Mouse (Mus musculus) ES-Bruce4 (cell line): Measurements from ENCODE around the gene Slc37a1.

ENCODE experiments used
- CTCF ChIP-seq: IDR thresholded peaks from one replicate; pipeline ENCODE4 v1.8.1; 2011; ENCODE audit warnings: low read depth, low read length
- POLR2A ChIP-seq: IDR thresholded peaks from one replicate; pipeline ENCODE4 v1.8.1; 2011; ENCODE audit warnings: low read length; ENCODE audit not compliant: insufficient read depth

GRCm38 (mm10) chr17:31297521-31297939, 10.9 kb downstream of the Slc37a1 start:
- no peak for TF ChIP-seq CTCF
- no peak for TF ChIP-seq POLR2A
